Comparison of ENCODE assay signal across 8 mouse cellular contexts in the genomic region with DNA sequence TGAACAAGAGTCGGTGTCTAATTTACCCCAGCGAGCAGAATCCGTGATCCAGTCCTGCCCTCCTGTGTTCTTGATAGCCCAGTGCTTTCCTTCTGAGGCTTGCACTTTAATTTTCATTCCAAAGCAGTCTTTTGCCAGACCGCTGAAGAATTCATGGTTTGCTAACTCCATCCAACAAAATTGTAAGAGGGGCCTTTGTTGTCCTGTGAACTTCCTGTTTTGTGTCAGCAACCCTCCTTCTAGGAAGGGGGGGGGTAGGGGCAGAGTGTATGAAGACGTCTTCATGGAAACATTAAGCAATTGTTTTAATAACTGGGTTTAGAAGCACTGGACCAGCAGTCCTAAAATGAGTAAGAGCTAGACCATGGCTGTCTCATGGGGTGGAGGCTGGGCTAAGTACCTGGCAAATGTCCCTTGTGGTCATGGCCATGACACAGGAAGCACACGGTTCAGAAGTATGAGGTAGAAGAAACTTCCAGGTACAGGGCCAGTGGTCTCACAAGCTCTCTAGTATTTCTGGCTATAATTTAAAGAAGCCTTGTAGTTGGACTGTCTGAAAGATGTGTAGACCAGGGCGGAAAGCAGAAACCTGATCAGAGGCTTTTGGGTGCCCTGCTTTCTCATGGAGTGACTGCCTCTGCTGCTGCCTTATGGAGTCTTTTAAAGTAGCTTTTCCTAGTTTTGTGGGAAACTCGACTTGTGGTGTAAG. TPM values are rescaled to one million over a fixed set of nuclear protein-coding genes. Genes with fewer than 3 reads are reported as not detected.
DNase-seq lines count a peak whose midpoint lies in the region; ATAC-seq and TF ChIP-seq lines count a peak whose summit lies in the region.

No protein-coding gene starts in this region.

- peak; percentile 97 for DNase-seq in heart, adult 11 months
- DNase-seq in adipocyte (ENCODE audit: low spot score) = peak; percentile 30
- DNase-seq in induced T-regulatory cell, adult 2 months (ENCODE audit: low read depth) = peak; percentile 22
- peak; percentile 85 for DNase-seq in lung, postnatal 0 days (ENCODE audit: low spot score)
- no peak for DNase-seq in layer of hippocampus, adult 9-10 months (ENCODE audit: low spot score)
- DNase-seq in embryo, embryonic 10 days (ENCODE audit: low spot score) = no peak
- DNase-seq in adrenal gland, postnatal 36 days = no peak

- no peak overlapping the region for H3K27ac ChIP-seq in heart, embryonic 12.5 days (ENCODE audit: poor library complexity, severe bottlenecking)
- H3K27ac ChIP-seq in lung, postnatal 0 days (ENCODE audit: low read length) = peak overlapping the region; percentile 26

- H3K27me3 ChIP-seq in heart, embryonic 12.5 days (replicated peaks) = no peaks in the 10 kb centered on the region
- no peaks in the 10 kb centered on the region for H3K27me3 ChIP-seq in lung, postnatal 0 days (replicated peaks; ENCODE audit: insufficient read depth, low read length)

- TF ChIP-seq CTCF in lung, postnatal 0 days (IDR thresholded peaks at IDR 0.05) = peak; percentile 46

- H3K4me3 ChIP-seq in heart, embryonic 12.5 days = no peak overlapping the region
- no peak overlapping the region for H3K4me3 ChIP-seq in lung, postnatal 0 days (ENCODE audit: low read depth, low read length)

- H3K9me3 ChIP-seq in heart, embryonic 12.5 days (replicated peaks) = no peaks in the 10 kb centered on the region
- H3K9me3 ChIP-seq in lung, postnatal 0 days (ENCODE audit: low read length) = no peaks in the 10 kb centered on the region

- ATAC-seq in heart, embryonic 12.5 days (ENCODE audit: insufficient number of reproducible peaks, low FRiP score) = no peak
- ATAC-seq in lung, postnatal 0 days = peak; percentile 66

- peaks cover 46% of the 10 kb centered on the region for H3K4me1 ChIP-seq in heart, embryonic 12.5 days (replicated peaks)
- H3K4me1 ChIP-seq in lung, postnatal 0 days (ENCODE audit: insufficient read depth, low read depth, low read length) = peaks cover 19% of the 10 kb centered on the region; the same call in 1 of the 2 replicates

- no peak overlapping the region for H3K9ac ChIP-seq in heart, embryonic 12.5 days
- no peak overlapping the region for H3K9ac ChIP-seq in lung, postnatal 0 days (replicated peaks; ENCODE audit: low read depth)

- H3K4me2 ChIP-seq in heart, embryonic 12.5 days = no peak overlapping the region
- H3K4me2 ChIP-seq in lung, postnatal 0 days (replicated peaks; ENCODE audit: low read depth, low read length) = no peak overlapping the region

- peaks cover 4% of the 10 kb centered on the region; the same call in 1 of the 2 replicates for H3K36me3 ChIP-seq in heart, embryonic 12.5 days
- H3K36me3 ChIP-seq in lung, postnatal 0 days (ENCODE audit: insufficient read depth, low read length) = peaks cover 7% of the 10 kb centered on the region; the same call in 1 of the 2 replicates

- 0 out of 2 replicates have a peak, but pooled peaks have one; percentile 7 for TF ChIP-seq EP300 in lung, postnatal 0 days (IDR thresholded peaks at IDR 0.05)

- WGBS in heart, embryonic 12.5 days = 62% methylated on average over 8 of the region's 8 CpGs
- 39% methylated on average over 8 of the region's 8 CpGs for WGBS in lung, postnatal 0 days

RNA-seq across cellular contexts. Expression of a gene that starts 41.6 kb away (rescaled TPM):
- 14.2 TPM in 2 replicates for polyA plus RNA-seq in heart, embryonic 12.5 days (2016; fragmentation: Nextera tagmentation; extraction: Ambion mirVana)
- polyA plus RNA-seq in lung, postnatal 0 days (2015; fragmentation: Nextera tagmentation; extraction: Ambion mirVana) = 11.2 and 11.5 TPM in 2 replicates
- 10 to 100 TPM; 22.7 to 25.9 TPM for total RNA-seq in adrenal gland, postnatal 36 days (2021)

RNA-seq across cellular contexts. Expression of a gene that starts 52.9 kb away (rescaled TPM):
- not detected in 2 replicates for polyA plus RNA-seq in heart, embryonic 12.5 days (2016; fragmentation: Nextera tagmentation; extraction: Ambion mirVana)
- 2.5 and 3.4 TPM in 2 replicates for polyA plus RNA-seq in lung, postnatal 0 days (2015; fragmentation: Nextera tagmentation; extraction: Ambion mirVana)
- not detected for total RNA-seq in adrenal gland, postnatal 36 days (2021)

RNA-seq across cellular contexts. Expression of a gene that starts 53.1 kb away (rescaled TPM):
- polyA plus RNA-seq in heart, embryonic 12.5 days (2016; fragmentation: Nextera tagmentation; extraction: Ambion mirVana) = not detected in 2 replicates
- not detected in 2 replicates for polyA plus RNA-seq in lung, postnatal 0 days (2015; fragmentation: Nextera tagmentation; extraction: Ambion mirVana)
- not detected for total RNA-seq in adrenal gland, postnatal 36 days (2021)

Comparison
In these comparisons a context has a peak if more than half of its experiments do, and no peak if none do; other contexts are left out.
1. DNase-seq: peak in heart, adult 11 months (single experiment), adipocyte (single experiment), induced T-regulatory cell, adult 2 months (single experiment) and lung, postnatal 0 days (single experiment); none in layer of hippocampus, adult 9-10 months (single experiment), embryo, embryonic 10 days (single experiment) and adrenal gland, postnatal 36 days (0 of 2).